12 mouse cellular contexts compared by ENCODE assay signal in genomic region chr11:113776851-113777511, GRCm38 (mm10). TPM values are rescaled to one million over a fixed set of nuclear protein-coding genes. Genes with fewer than 3 reads are reported as not detected.
DNase-seq lines count a peak whose midpoint lies in the region; ATAC-seq and TF ChIP-seq lines count a peak whose summit lies in the region.
"Had no signal": no experiment of that assay in that cellular context is flagged by ENCODE, and none has a peak within 500 bp of the region (broad histone marks: within the 10 kb centered on the region; RNA-seq: fewer than 3 reads in every experiment).

No protein-coding gene starts in this region.

- 0 out of 2 replicates have a peak overlapping the region, but pooled peaks have one; percentile 13 for H3K27ac ChIP-seq in kidney, postnatal 0 days
- peak overlapping the region; percentile 74 for H3K27ac ChIP-seq in liver, embryonic 15.5 days (replicated peaks)
- H3K27ac ChIP-seq: midbrain, embryonic 12.5 days had no signal

- H3K9me3 ChIP-seq in kidney, postnatal 0 days (replicated peaks; ENCODE audit: low read length) = no peaks in the 10 kb centered on the region
- H3K9me3 ChIP-seq in liver, embryonic 15.5 days (replicated peaks) = no peaks in the 10 kb centered on the region
- H3K9me3 ChIP-seq: midbrain, embryonic 12.5 days had no signal

- TF ChIP-seq CTCF in kidney, postnatal 0 days (IDR thresholded peaks at IDR 0.05; ENCODE audit: low read depth) = no peak
- no peak for TF ChIP-seq CTCF in Patski (IDR thresholded peaks at IDR 0.05)

- WGBS in kidney, postnatal 0 days = 57% methylated on average over 14 of the region's 14 CpGs
- WGBS in liver, embryonic 15.5 days (ENCODE audit: insufficient replicate concordance) = 70% methylated on average over 14 of the region's 14 CpGs

- H3K27me3 ChIP-seq in kidney, postnatal 0 days (ENCODE audit: insufficient read depth, low read length) = no peaks in the 10 kb centered on the region
- H3K27me3 ChIP-seq in Patski = no peaks in the 10 kb centered on the region
- peaks cover 6% of the 10 kb centered on the region; the same call in 1 of the 2 replicates for H3K27me3 ChIP-seq in liver, embryonic 15.5 days

- POLR2A ChIA-PET in Patski (lab: Charles Lee) = no interaction called here

- CTCF ChIA-PET in Patski (lab: Charles Lee) = interaction anchor here (1.2 kb wide), 1 partner anchor 34 kb away, joined by 4 read pairs; no protein-coding TSS in a partner anchor

- no peak overlapping the region for H3K4me2 ChIP-seq in kidney, postnatal 0 days (ENCODE audit: low read length)
- H3K4me2 ChIP-seq in liver, embryonic 15.5 days = peak overlapping the region; percentile 69
- H3K4me2 ChIP-seq: midbrain, embryonic 12.5 days had no signal

- H3K4me1 ChIP-seq in kidney, postnatal 0 days (replicated peaks; ENCODE audit: insufficient read depth, low read length) = peaks cover 19% of the 10 kb centered on the region
- H3K4me1 ChIP-seq in liver, embryonic 15.5 days (replicated peaks) = peaks cover 42% of the 10 kb centered on the region

- in situ Hi-C loops in Patski (cut with MboI; ENCODE audit: low pct_unique_long_range_greater_than_20kb) = no loop called here

- H3K4me3 ChIP-seq in kidney, postnatal 0 days (replicated peaks; ENCODE audit: low read depth, low read length) = no peak overlapping the region
- no peak overlapping the region for H3K4me3 ChIP-seq in liver, embryonic 15.5 days (replicated peaks)
- H3K4me3 ChIP-seq: midbrain, embryonic 12.5 days had no signal

- H3K9ac ChIP-seq in kidney, postnatal 0 days (ENCODE audit: low read depth, low read length) = no peak overlapping the region
- no peak overlapping the region for H3K9ac ChIP-seq in liver, embryonic 15.5 days
- H3K9ac ChIP-seq: midbrain, embryonic 12.5 days had no signal

- DNase-seq in kidney, postnatal 0 days (ENCODE audit: low spot score) = no peak
- no peak for DNase-seq in kidney, adult 18-20 months
- no peak for DNase-seq in Patski (ENCODE audit: low read depth, low spot score)
- peak; percentile 49 for DNase-seq in adrenal gland, postnatal 25 days
- DNase-seq in urinary bladder, adult 2 months (ENCODE audit: low spot score) = no peak
- no peak for DNase-seq in neural tube, embryonic 10.5 days (ENCODE audit: extremely low spot score, low spot score)
- DNase-seq: cerebellum, postnatal 25 days; gastrocnemius, postnatal 36 days; heart, postnatal 4 days; thymus, adult 2 months had no signal

- no peak for ATAC-seq in kidney, postnatal 0 days (replicated peaks; ENCODE audit: low FRiP score, low read depth)
- ATAC-seq in Patski = peak; percentile 82
- ATAC-seq in liver, embryonic 15.5 days (ENCODE audit: insufficient read depth) = peak; percentile 24; the same call in 1 of the 2 replicates

- H3K36me3 ChIP-seq in kidney, postnatal 0 days (ENCODE audit: insufficient read depth, low read length) = no peaks in the 10 kb centered on the region
- no peaks in the 10 kb centered on the region for H3K36me3 ChIP-seq in liver, embryonic 15.5 days (replicated peaks)
- H3K36me3 ChIP-seq: midbrain, embryonic 12.5 days had no signal

RNA-seq across cellular contexts. Expression of gene Cdc42ep4, which starts 25.3 kb away (rescaled TPM):
- polyA plus RNA-seq in kidney, postnatal 0 days (2015; fragmentation: Nextera tagmentation; extraction: Ambion mirVana) = 48.5 and 52.3 TPM in 2 replicates
- polyA plus RNA-seq in Patski (2021) = 37.6 TPM
- 114 and 133 TPM in 2 replicates for total RNA-seq in adrenal gland, postnatal 25 days (2021)
- polyA plus RNA-seq in liver, embryonic 15.5 days (2015; fragmentation: Nextera tagmentation; extraction: Ambion mirVana) = 17.1 and 19.8 TPM in 2 replicates
- 19.8 and 27.1 TPM in 2 replicates for polyA plus RNA-seq in urinary bladder, adult 2 months (2012; rRNA removed)
